Mouse (Mus musculus): Measurements from ENCODE around the gene Unc119. TPM values are rescaled to one million over a fixed set of nuclear protein-coding genes. Genes with fewer than 3 reads are reported as not detected.

The Unc119 gene
- total RNA-seq, 1 experiment, result 24.5 TPM

DNA sequence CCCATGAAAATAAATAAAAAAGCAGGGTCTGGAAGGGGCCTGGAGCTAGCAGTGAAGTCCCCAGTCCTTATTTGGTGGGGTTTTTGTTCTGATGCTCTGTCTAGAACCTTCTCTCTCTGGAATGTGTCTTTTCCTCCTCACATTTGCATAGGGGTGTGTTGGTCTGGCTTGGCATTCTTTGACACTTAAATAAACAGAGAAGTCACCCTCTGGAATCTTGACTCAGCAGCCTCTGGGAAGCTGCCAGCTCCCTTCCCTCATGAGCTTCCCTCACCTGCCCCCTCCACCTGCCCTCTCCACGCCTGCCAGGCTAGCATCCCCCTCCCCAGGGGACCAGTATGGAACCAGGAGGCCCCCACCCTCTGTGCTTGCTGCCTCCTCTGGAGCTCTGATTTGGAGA, 27.1 kb downstream of the Unc119 start:
- Histone ChIP-seq H3K9ac (ENCODE audit: insufficient read depth, low read depth, low read length, poor library complexity, severe bottlenecking) (no peak overlapping the region), H3K4me3 (ENCODE audit: insufficient read depth in 1 of 2, low read depth in 1 of 2, low read length in 2 of 2, poor library complexity in 1 of 2, severe bottlenecking in 1 of 2) (no peak overlapping the region), H3K4me1 (ENCODE audit: control insufficient read depth in 2 of 2, insufficient read depth in 2 of 2, low read length in 2 of 2, poor library complexity in 1 of 2) (peaks cover 3 to 11% of the 10 kb centered on the region in 2 experiments), H3K27ac (ENCODE audit: insufficient read depth, low read depth, low read length, poor library complexity, severe bottlenecking) (no peak overlapping the region), H3K9me3 (ENCODE audit: control insufficient read depth, insufficient read depth, low read depth, low read length) (no peaks in the 10 kb centered on the region), H3K36me3 (ENCODE audit: control insufficient read depth, insufficient read depth, low read length, poor library complexity, severe bottlenecking) (no peaks in the 10 kb centered on the region)
- no peak for DNase-seq (ENCODE audit: low read depth, low spot score)
- no peak for TF ChIP-seq HCFC1 (IDR thresholded peaks at IDR 0.05; ENCODE audit: borderline replicate concordance, insufficient read depth, low read length)
- TF ChIP-seq MAFK (IDR thresholded peaks at IDR 0.05; ENCODE audit: insufficient read depth, low read depth, low read length), result peak; percentile 82
- no peak for TF ChIP-seq ZC3H11A (IDR thresholded peaks at IDR 0.05; ENCODE audit: borderline replicate concordance, low read depth, low read length)
- TF ChIP-seq CHD2 (IDR thresholded peaks at IDR 0.05; ENCODE audit: low read depth, low read length), result no peak
- TF ChIP-seq ZNF384 (IDR thresholded peaks at IDR 0.05; ENCODE audit: low read depth, low read length), result no peak
- in situ Hi-C loops (cut with MboI; ENCODE audit: low sequenced_read_pairs in 2 of 2, unreplicated experiment in 2 of 2), result no loop called here

DNA sequence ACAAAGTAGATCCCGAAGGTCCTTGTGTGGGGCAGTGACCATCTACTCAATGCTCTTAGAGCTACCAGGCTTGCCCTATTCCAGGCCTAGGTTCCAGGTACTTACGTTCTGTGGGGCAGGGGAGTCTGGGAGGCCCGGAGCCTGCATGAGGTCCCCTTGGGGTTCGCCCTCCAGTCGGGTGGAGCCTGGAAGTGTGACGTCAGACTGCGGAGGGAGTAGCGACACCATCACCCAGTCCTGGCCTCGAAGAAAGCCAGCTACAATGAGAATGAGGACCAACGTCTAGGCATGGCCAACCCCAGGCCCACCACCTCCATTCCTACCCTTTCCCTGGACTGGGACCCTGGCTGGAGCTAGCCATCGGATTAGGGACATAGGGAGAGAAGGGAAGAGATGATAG, 28.4 kb downstream of the Unc119 start:
- in situ Hi-C loops (cut with MboI; ENCODE audit: low sequenced_read_pairs in 2 of 2, unreplicated experiment in 2 of 2), result no loop called here
- peaks cover 3 to 11% of the 10 kb centered on the region in 2 experiments for H3K4me1 ChIP-seq (ENCODE audit: control insufficient read depth in 2 of 2, insufficient read depth in 2 of 2, low read length in 2 of 2, poor library complexity in 1 of 2)

DNA sequence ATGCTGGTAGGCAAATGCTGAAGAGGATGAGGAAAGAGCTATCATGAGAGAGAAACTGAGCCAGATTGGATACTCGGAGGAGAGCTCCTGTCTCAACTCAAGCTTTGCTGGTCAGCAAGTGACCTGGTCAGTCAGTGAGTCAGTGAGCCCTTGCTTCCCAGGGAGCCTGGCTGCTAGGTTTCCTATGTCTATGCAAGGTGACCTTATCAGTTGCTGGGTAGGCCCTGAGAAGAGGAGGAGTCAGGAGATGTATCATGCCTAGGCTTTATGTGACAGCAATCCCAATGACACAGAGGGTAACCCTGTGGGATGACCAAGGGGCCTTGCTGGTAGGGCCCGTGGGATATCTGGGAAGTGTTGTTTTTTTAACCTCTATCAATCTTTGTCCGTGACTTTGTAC, 28.9 kb downstream of the Unc119 start:
- H3K27ac ChIP-seq (ENCODE audit: insufficient read depth, low read depth, low read length, poor library complexity, severe bottlenecking), result no peak overlapping the region
- H3K4me1 ChIP-seq (ENCODE audit: control insufficient read depth in 2 of 2, insufficient read depth in 2 of 2, low read length in 2 of 2, poor library complexity in 1 of 2), result peaks cover 3 to 11% of the 10 kb centered on the region in 2 experiments
- H3K9me3 ChIP-seq (ENCODE audit: control insufficient read depth, insufficient read depth, low read depth, low read length), result no peaks in the 10 kb centered on the region
- H3K36me3 ChIP-seq (ENCODE audit: control insufficient read depth, insufficient read depth, low read length, poor library complexity, severe bottlenecking), result no peaks in the 10 kb centered on the region
- in situ Hi-C loops (cut with MboI; ENCODE audit: low sequenced_read_pairs in 2 of 2, unreplicated experiment in 2 of 2), result no loop called here
- no peak overlapping the region for H3K9ac ChIP-seq (ENCODE audit: insufficient read depth, low read depth, low read length, poor library complexity, severe bottlenecking)
- DNase-seq (ENCODE audit: low read depth, low spot score), result no peak
- no peak overlapping the region for H3K4me3 ChIP-seq (ENCODE audit: insufficient read depth in 1 of 2, low read depth in 1 of 2, low read length in 2 of 2, poor library complexity in 1 of 2, severe bottlenecking in 1 of 2)
- TF ChIP-seq HCFC1 (IDR thresholded peaks at IDR 0.05; ENCODE audit: borderline replicate concordance, insufficient read depth, low read length) (no peak), ZC3H11A (IDR thresholded peaks at IDR 0.05; ENCODE audit: borderline replicate concordance, low read depth, low read length) (no peak), CHD2 (IDR thresholded peaks at IDR 0.05; ENCODE audit: low read depth, low read length) (no peak), ZNF384 (IDR thresholded peaks at IDR 0.05; ENCODE audit: low read depth, low read length) (no peak), MAFK (IDR thresholded peaks at IDR 0.05; ENCODE audit: insufficient read depth, low read depth, low read length) (no peak)

More for the DNA sequence above, 28.4 kb downstream of the Unc119 start:
- no peak for DNase-seq (ENCODE audit: low read depth, low spot score)
- Histone ChIP-seq H3K36me3 (ENCODE audit: control insufficient read depth, insufficient read depth, low read length, poor library complexity, severe bottlenecking) (no peaks in the 10 kb centered on the region), H3K9ac (ENCODE audit: insufficient read depth, low read depth, low read length, poor library complexity, severe bottlenecking) (no peak overlapping the region), H3K4me3 (ENCODE audit: insufficient read depth in 1 of 2, low read depth in 1 of 2, low read length in 2 of 2, poor library complexity in 1 of 2, severe bottlenecking in 1 of 2) (no peak overlapping the region), H3K9me3 (ENCODE audit: control insufficient read depth, insufficient read depth, low read depth, low read length) (no peaks in the 10 kb centered on the region), H3K27ac (ENCODE audit: insufficient read depth, low read depth, low read length, poor library complexity, severe bottlenecking) (no peak overlapping the region)
- TF ChIP-seq ZC3H11A (IDR thresholded peaks at IDR 0.05; ENCODE audit: borderline replicate concordance, low read depth, low read length), result no peak
- no peak for TF ChIP-seq HCFC1 (IDR thresholded peaks at IDR 0.05; ENCODE audit: borderline replicate concordance, insufficient read depth, low read length)
- no peak for TF ChIP-seq CHD2 (IDR thresholded peaks at IDR 0.05; ENCODE audit: low read depth, low read length)
- no peak for TF ChIP-seq ZNF384 (IDR thresholded peaks at IDR 0.05; ENCODE audit: low read depth, low read length)

DNA sequence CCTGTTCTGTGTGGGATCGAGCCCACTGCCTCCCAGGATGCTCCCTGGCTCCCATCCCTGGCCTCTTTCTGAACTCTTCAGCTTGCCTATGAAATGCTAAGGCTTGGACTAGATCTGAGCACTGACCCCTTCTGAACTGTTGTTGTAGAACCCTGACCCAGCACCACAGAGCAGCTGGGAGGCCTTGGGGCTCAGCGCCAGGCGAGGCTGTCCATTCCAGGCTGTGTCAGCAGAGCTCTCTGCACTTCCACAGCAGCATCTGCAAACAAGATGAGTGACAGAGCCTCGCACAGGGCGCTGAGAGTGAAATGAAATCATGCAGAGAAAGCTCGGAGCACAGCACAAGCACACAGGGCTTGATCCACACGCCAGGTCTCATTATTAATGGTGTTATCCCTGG, 29.3 kb downstream of the Unc119 start:
- in situ Hi-C loops (cut with MboI; ENCODE audit: low sequenced_read_pairs in 2 of 2, unreplicated experiment in 2 of 2), result no loop called here

DNA sequence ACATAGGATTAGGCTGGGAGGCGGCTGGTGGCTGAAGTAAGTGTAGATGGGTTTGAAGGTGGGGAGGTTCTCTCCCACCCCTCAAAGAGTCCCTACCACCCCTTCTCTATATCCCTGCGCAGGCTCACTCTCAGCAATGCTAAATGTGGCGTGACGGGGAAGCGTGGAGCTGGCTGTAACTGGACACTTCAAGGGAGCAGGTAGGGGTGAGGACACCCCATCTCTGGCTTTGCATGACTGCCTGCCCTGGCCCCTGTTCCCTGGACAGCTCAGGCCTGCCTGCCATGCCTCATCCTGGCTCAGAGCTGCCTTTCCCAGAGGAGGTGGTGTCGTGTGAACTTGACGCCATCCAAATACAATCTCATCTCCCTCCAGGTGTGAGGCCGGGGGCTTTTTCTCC, 30.9 kb downstream of the Unc119 start:
- Histone ChIP-seq H3K4me1 (ENCODE audit: control insufficient read depth in 2 of 2, insufficient read depth in 2 of 2, low read length in 2 of 2, poor library complexity in 1 of 2) (peaks cover 0 to 16% of the 10 kb centered on the region in 2 experiments; a peak in 3 of 4 replicates), H3K9ac (ENCODE audit: insufficient read depth, low read depth, low read length, poor library complexity, severe bottlenecking) (no peak overlapping the region), H3K9me3 (ENCODE audit: control insufficient read depth, insufficient read depth, low read depth, low read length) (no peaks in the 10 kb centered on the region), H3K4me3 (ENCODE audit: insufficient read depth in 1 of 2, low read depth in 1 of 2, low read length in 2 of 2, poor library complexity in 1 of 2, severe bottlenecking in 1 of 2) (no peak overlapping the region), H3K36me3 (ENCODE audit: control insufficient read depth, insufficient read depth, low read length, poor library complexity, severe bottlenecking) (no peaks in the 10 kb centered on the region), H3K27ac (ENCODE audit: insufficient read depth, low read depth, low read length, poor library complexity, severe bottlenecking) (no peak overlapping the region)
- no peak for DNase-seq (ENCODE audit: low read depth, low spot score)
- TF ChIP-seq MAFK (IDR thresholded peaks at IDR 0.05; ENCODE audit: insufficient read depth, low read depth, low read length) (no peak), ZNF384 (IDR thresholded peaks at IDR 0.05; ENCODE audit: low read depth, low read length) (no peak), HCFC1 (IDR thresholded peaks at IDR 0.05; ENCODE audit: borderline replicate concordance, insufficient read depth, low read length) (no peak), ZC3H11A (IDR thresholded peaks at IDR 0.05; ENCODE audit: borderline replicate concordance, low read depth, low read length) (no peak), CHD2 (IDR thresholded peaks at IDR 0.05; ENCODE audit: low read depth, low read length) (no peak)
- in situ Hi-C loops (cut with MboI; ENCODE audit: low sequenced_read_pairs in 2 of 2, unreplicated experiment in 2 of 2), result no loop called here

More for the DNA sequence above, 29.3 kb downstream of the Unc119 start:
- no peaks in the 10 kb centered on the region for H3K36me3 ChIP-seq (ENCODE audit: control insufficient read depth, insufficient read depth, low read length, poor library complexity, severe bottlenecking)
- H3K4me3 ChIP-seq (ENCODE audit: insufficient read depth in 1 of 2, low read depth in 1 of 2, low read length in 2 of 2, poor library complexity in 1 of 2, severe bottlenecking in 1 of 2), result no peak overlapping the region
- peaks cover 3 to 14% of the 10 kb centered on the region in 2 experiments for H3K4me1 ChIP-seq (ENCODE audit: control insufficient read depth in 2 of 2, insufficient read depth in 2 of 2, low read length in 2 of 2, poor library complexity in 1 of 2)
- H3K27ac ChIP-seq (ENCODE audit: insufficient read depth, low read depth, low read length, poor library complexity, severe bottlenecking), result no peak overlapping the region
- TF ChIP-seq ZNF384 (IDR thresholded peaks at IDR 0.05; ENCODE audit: low read depth, low read length), result no peak
- no peak for TF ChIP-seq MAFK (IDR thresholded peaks at IDR 0.05; ENCODE audit: insufficient read depth, low read depth, low read length)
- TF ChIP-seq CHD2 (IDR thresholded peaks at IDR 0.05; ENCODE audit: low read depth, low read length), result no peak
- no peak overlapping the region for H3K9ac ChIP-seq (ENCODE audit: insufficient read depth, low read depth, low read length, poor library complexity, severe bottlenecking)
- DNase-seq (ENCODE audit: low read depth, low spot score), result no peak
- no peaks in the 10 kb centered on the region for H3K9me3 ChIP-seq (ENCODE audit: control insufficient read depth, insufficient read depth, low read depth, low read length)

Measured in ES-E14 (cell line).